Mouse (Mus musculus) embryonic facial prominence, embryonic 13.5 days (tissue): ENCODE data around the gene Frmd4a. TPM values are rescaled to one million over a fixed set of nuclear protein-coding genes. Genes with fewer than 3 reads are reported as not detected.

ENCODE experiments used
- ATAC-seq: fragments of 200-750 bp; cut with Nextera tagmentation; 2 replicates; pipeline ENCODE4 v1.8.0; 2017; ENCODE audit warnings: low read depth; ENCODE audit not compliant: insufficient number of reproducible peaks, insufficient read depth, low FRiP score, low TSS enrichment
- H3K27ac ChIP-seq: fragments of 300-500 bp; sonication (generic); 2 replicates; pipeline ENCODE4 v1.5.1; 2015; ENCODE audit warnings: moderate library complexity, mild to moderate bottlenecking, inconsistent platforms
- H3K27me3 ChIP-seq: fragments of 300-500 bp; sonication (generic); 2 replicates; pipeline ENCODE4 v1.6.1; 2015; ENCODE audit warnings: mild to moderate bottlenecking, inconsistent platforms
- H3K36me3 ChIP-seq: fragments of 300-500 bp; sonication (generic); 2 replicates; pipeline ENCODE4 v1.6.1; 2015; ENCODE audit warnings: mild to moderate bottlenecking, inconsistent platforms
- H3K4me1 ChIP-seq: fragments of 300-500 bp; sonication (generic); 2 replicates; pipeline ENCODE4 v1.6.1; 2015; ENCODE audit warnings: inconsistent platforms
- H3K4me2 ChIP-seq: fragments of 300-500 bp; sonication (generic); 2 replicates; pipeline ENCODE4 v1.6.1; 2015; ENCODE audit warnings: moderate library complexity, mild to moderate bottlenecking, inconsistent platforms
- H3K4me3 ChIP-seq: fragments of 300-500 bp; sonication (generic); 2 replicates; pipeline ENCODE4 v1.5.1; 2015; ENCODE audit warnings: mild to moderate bottlenecking, inconsistent platforms
- H3K9ac ChIP-seq: fragments of 300-500 bp; sonication (generic); 2 replicates; pipeline ENCODE4 v1.6.1; 2015; ENCODE audit warnings: mild to moderate bottlenecking, inconsistent platforms
- H3K9me3 ChIP-seq: fragments of 300-500 bp; sonication (generic); 2 replicates; pipeline ENCODE4 v1.6.1; 2016; ENCODE audit warnings: inconsistent platforms
- WGBS: fragments of 180-500 bp; shearing (Covaris S2); methylation state at CpG from one replicate; pipeline ENCODE4 v1.1.7; 2015; ENCODE audit warnings: mixed read lengths; 5-methylcytosine and 5-hydroxymethylcytosine counted together
- polyA plus RNA-seq: library from polyadenylated mRNA; unstranded; fragments of >200 nt; fragmentation: Nextera tagmentation; extraction: Ambion mirVana; gene quantifications from 2 replicates; pipeline ENCODE4 v1.2.1, GENCODE M21; 2015

Frmd4a gene
- polyA plus RNA-seq, 1 experiment from 2014 or later: 50.8 TPM

- 86% methylated on average over 4 of the region's 4 CpGs for WGBS
- H3K4me3 ChIP-seq: no peak overlapping the region
- H3K36me3 ChIP-seq: peaks cover 61% of the 10 kb centered on the region
- H3K27me3 ChIP-seq: no peaks in the 10 kb centered on the region
- no peak overlapping the region for H3K27ac ChIP-seq
- H3K4me2 ChIP-seq: no peak overlapping the region
- ATAC-seq: no peak
- peaks cover 57% of the 10 kb centered on the region for H3K4me1 ChIP-seq
- no peak overlapping the region for H3K9ac ChIP-seq
- no peaks in the 10 kb centered on the region for H3K9me3 ChIP-seq
These were observed 548.9 kb downstream of the Frmd4a start for GRCm38 (mm10) chr2:4566260-4566955.

GRCm38 (mm10) chr2:4566956-4567680, 549.6 kb downstream of the Frmd4a start:
- no peaks in the 10 kb centered on the region for H3K27me3 ChIP-seq
- WGBS: 95% methylated on average over 9 of the region's 9 CpGs

GRCm38 (mm10) chr2:4568967-4569366, 551.5 kb downstream of the Frmd4a start:
- Histone ChIP-seq H3K4me3 (no peak overlapping the region), H3K27ac (no peak overlapping the region; the same call in 1 of the 2 replicates), H3K9ac (no peak overlapping the region), H3K4me2 (no peak overlapping the region), H3K4me1 (peaks cover 41% of the 10 kb centered on the region), H3K36me3 (peaks cover 84% of the 10 kb centered on the region), H3K9me3 (no peaks in the 10 kb centered on the region), H3K27me3 (no peaks in the 10 kb centered on the region)
- no peak for ATAC-seq
- 80% methylated on average over 5 of the region's 5 CpGs for WGBS

More at GRCm38 (mm10) chr2:4566956-4567680, 549.6 kb downstream of the Frmd4a start:
- ATAC-seq: no peak
- Histone ChIP-seq H3K4me2 (no peak overlapping the region), H3K4me3 (no peak overlapping the region), H3K27ac (no peak overlapping the region), H3K9me3 (no peaks in the 10 kb centered on the region), H3K4me1 (peaks cover 50% of the 10 kb centered on the region), H3K9ac (no peak overlapping the region), H3K36me3 (peaks cover 65% of the 10 kb centered on the region)

- no peak for ATAC-seq
- Histone ChIP-seq H3K9ac (no peak overlapping the region), H3K27me3 (no peaks in the 10 kb centered on the region), H3K4me1 (peaks cover 44% of the 10 kb centered on the region), H3K9me3 (no peaks in the 10 kb centered on the region), H3K27ac (peak overlapping the region; percentile 57), H3K4me2 (no peak overlapping the region), H3K36me3 (peaks cover 87% of the 10 kb centered on the region), H3K4me3 (no peak overlapping the region)
- WGBS: 72% methylated on average over 10 of the region's 10 CpGs
These were observed 552.8 kb downstream of the Frmd4a start for GRCm38 (mm10) chr2:4570186-4570861.

GRCm38 (mm10) chr2:4572498-4573263, 555.2 kb downstream of the Frmd4a start:
- Histone ChIP-seq H3K4me2 (no peak overlapping the region), H3K36me3 (peaks cover 83% of the 10 kb centered on the region), H3K9me3 (no peaks in the 10 kb centered on the region), H3K27ac (no peak overlapping the region), H3K27me3 (no peaks in the 10 kb centered on the region), H3K4me1 (peaks cover 46% of the 10 kb centered on the region), H3K9ac (no peak overlapping the region), H3K4me3 (no peak overlapping the region)
- ATAC-seq: no peak
- 86% methylated on average over 7 of the region's 7 CpGs for WGBS

GRCm38 (mm10) chr2:4573386-4573785, 555.9 kb downstream of the Frmd4a start:
- ATAC-seq: no peak
- Histone ChIP-seq H3K36me3 (peaks cover 81% of the 10 kb centered on the region), H3K9ac (no peak overlapping the region), H3K9me3 (no peaks in the 10 kb centered on the region), H3K27me3 (no peaks in the 10 kb centered on the region), H3K4me1 (peaks cover 50% of the 10 kb centered on the region), H3K4me2 (no peak overlapping the region), H3K27ac (no peak overlapping the region), H3K4me3 (no peak overlapping the region)
- WGBS: 60% methylated on average over 4 of the region's 4 CpGs

- ATAC-seq: no peak
- Histone ChIP-seq H3K4me2 (no peak overlapping the region), H3K9ac (no peak overlapping the region), H3K36me3 (peaks cover 79% of the 10 kb centered on the region), H3K4me1 (peaks cover 53% of the 10 kb centered on the region), H3K27me3 (no peaks in the 10 kb centered on the region), H3K9me3 (no peaks in the 10 kb centered on the region), H3K4me3 (no peak overlapping the region), H3K27ac (no peak overlapping the region)
- WGBS: 62% methylated on average over 5 of the region's 5 CpGs
These were observed 556.7 kb downstream of the Frmd4a start for GRCm38 (mm10) chr2:4574251-4574650.

GRCm38 (mm10) chr2:4575163-4575562, 557.6 kb downstream of the Frmd4a start:
- Histone ChIP-seq H3K4me3 (no peak overlapping the region), H3K9ac (no peak overlapping the region), H3K36me3 (peaks cover 81% of the 10 kb centered on the region), H3K27me3 (no peaks in the 10 kb centered on the region), H3K27ac (no peak overlapping the region), H3K4me2 (no peak overlapping the region), H3K9me3 (no peaks in the 10 kb centered on the region), H3K4me1 (peaks cover 57% of the 10 kb centered on the region)
- 80% methylated on average over 2 of the region's 2 CpGs for WGBS
- ATAC-seq: no peak

GRCm38 (mm10) chr2:4575975-4576374, 558.5 kb downstream of the Frmd4a start:
- 85% methylated on average over 7 of the region's 7 CpGs for WGBS
- no peak overlapping the region for H3K4me3 ChIP-seq
- H3K4me1 ChIP-seq: peaks cover 56% of the 10 kb centered on the region
- H3K27me3 ChIP-seq: no peaks in the 10 kb centered on the region
- H3K4me2 ChIP-seq: no peak overlapping the region
- H3K27ac ChIP-seq: no peak overlapping the region
- no peak overlapping the region for H3K9ac ChIP-seq
- H3K36me3 ChIP-seq: peaks cover 82% of the 10 kb centered on the region
- no peak for ATAC-seq
- H3K9me3 ChIP-seq: no peaks in the 10 kb centered on the region

- 83% methylated on average over 5 of the region's 5 CpGs for WGBS
- ATAC-seq: no peak
- Histone ChIP-seq H3K27me3 (no peaks in the 10 kb centered on the region), H3K4me1 (peaks cover 63% of the 10 kb centered on the region), H3K27ac (peak overlapping the region; percentile 33), H3K9ac (no peak overlapping the region), H3K9me3 (no peaks in the 10 kb centered on the region), H3K36me3 (peaks cover 82% of the 10 kb centered on the region), H3K4me2 (no peak overlapping the region), H3K4me3 (no peak overlapping the region)
These were observed 560.8 kb downstream of the Frmd4a start for GRCm38 (mm10) chr2:4578291-4578690.

- WGBS: 53% methylated on average over 8 of the region's 8 CpGs
- ATAC-seq: no peak
- Histone ChIP-seq H3K27ac (peak overlapping the region; percentile 35), H3K27me3 (no peaks in the 10 kb centered on the region), H3K9ac (no peak overlapping the region), H3K36me3 (peaks cover 69% of the 10 kb centered on the region), H3K9me3 (no peaks in the 10 kb centered on the region), H3K4me2 (no peak overlapping the region), H3K4me1 (peaks cover 63% of the 10 kb centered on the region), H3K4me3 (no peak overlapping the region)
These were observed 562.0 kb downstream of the Frmd4a start for GRCm38 (mm10) chr2:4579357-4580068.
